Mouse (Mus musculus): ENCODE data around the gene 4930524J08Rik. TPM values are rescaled to one million over a fixed set of nuclear protein-coding genes. Genes with fewer than 3 reads are reported as not detected.

Gene 4930524J08Rik
- polyA plus RNA-seq, 1 experiment from 2014 or later = 3.1 TPM

DNA sequence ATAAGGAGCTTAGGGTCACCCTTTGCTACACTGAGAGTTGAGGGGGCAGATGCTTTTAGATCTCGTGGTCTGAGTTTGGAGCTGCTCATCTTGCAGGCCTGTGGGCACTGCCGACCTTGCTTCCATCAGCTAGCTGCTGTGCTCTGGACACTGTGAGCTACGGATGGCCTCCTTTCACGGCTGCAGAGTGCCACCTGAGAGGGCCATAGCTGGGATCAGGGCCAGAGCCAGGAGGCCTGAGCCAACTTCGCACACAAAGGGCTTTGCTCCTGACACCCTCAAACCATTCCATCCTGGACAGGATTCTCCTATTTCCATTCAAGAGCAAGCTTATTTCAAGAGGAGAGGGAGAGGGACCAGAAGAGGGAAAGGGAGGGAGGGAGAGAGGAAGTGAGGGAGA lies 45.5 kb downstream of the 4930524J08Rik start:
- Histone ChIP-seq H3K27me3 (replicated peaks; ENCODE audit: control insufficient read depth, insufficient read depth, low read length) (no peaks in the 10 kb centered on the region), H3K4me3 (replicated peaks; ENCODE audit: low read length) (no peak overlapping the region), H3K4me2 (ENCODE audit: low read length) (no peak overlapping the region), H3K9me3 (ENCODE audit: control insufficient read depth, low read length) (no peaks in the 10 kb centered on the region), H3K9ac (replicated peaks; ENCODE audit: low read depth, low read length) (no peak overlapping the region), H3K36me3 (ENCODE audit: control insufficient read depth, insufficient read depth) (no peaks in the 10 kb centered on the region), H3K4me1 (replicated peaks; ENCODE audit: control insufficient read depth, insufficient read depth, low read length) (no peaks in the 10 kb centered on the region), H3K27ac (ENCODE audit: low read length) (no peak overlapping the region)
- ATAC-seq = no peak
- 61% methylated on average over 5 of the region's 5 CpGs for WGBS

GRCm38 (mm10) chr5:100024868-100025267 lies 46.0 kb downstream of the 4930524J08Rik start:
- Histone ChIP-seq H3K27ac (ENCODE audit: low read length) (no peak overlapping the region), H3K9ac (replicated peaks; ENCODE audit: low read depth, low read length) (no peak overlapping the region), H3K36me3 (ENCODE audit: control insufficient read depth, insufficient read depth) (no peaks in the 10 kb centered on the region), H3K27me3 (replicated peaks; ENCODE audit: control insufficient read depth, insufficient read depth, low read length) (no peaks in the 10 kb centered on the region), H3K4me3 (replicated peaks; ENCODE audit: low read length) (no peak overlapping the region), H3K4me1 (replicated peaks; ENCODE audit: control insufficient read depth, insufficient read depth, low read length) (peaks cover 5% of the 10 kb centered on the region), H3K4me2 (ENCODE audit: low read length) (no peak overlapping the region), H3K9me3 (ENCODE audit: control insufficient read depth, low read length) (no peaks in the 10 kb centered on the region)
- WGBS = 91% methylated on average over 1 of the region's 1 CpGs
- no peak for ATAC-seq

Other genes with a start within 250 kb of the 4930524J08Rik start
- 107 and 121 TPM in 2 replicates for gene Rasgef1b, start 250.0 kb upstream of the 4930524J08Rik start, polyA plus RNA-seq (2015; fragmentation: Nextera tagmentation; extraction: Ambion mirVana)
- 0.78 and 1.0 TPM in 2 replicates for gene Vamp9, start 72.8 kb upstream of the 4930524J08Rik start, polyA plus RNA-seq (2015; fragmentation: Nextera tagmentation; extraction: Ambion mirVana)
- gene Hnrnpd, start 123 bp upstream of the 4930524J08Rik start, polyA plus RNA-seq (2015; fragmentation: Nextera tagmentation; extraction: Ambion mirVana) = 164 and 187 TPM in 2 replicates
- gene Hnrnpdl, start 60.6 kb downstream of the 4930524J08Rik start, polyA plus RNA-seq (2015; fragmentation: Nextera tagmentation; extraction: Ambion mirVana) = 246 and 250 TPM in 2 replicates
- gene Enoph1, start 60.9 kb downstream of the 4930524J08Rik start, polyA plus RNA-seq (2015; fragmentation: Nextera tagmentation; extraction: Ambion mirVana) = 68.0 and 69.1 TPM in 2 replicates
- 31.9 and 33.2 TPM in 2 replicates for gene Tmem150c, start 180.7 kb downstream of the 4930524J08Rik start, polyA plus RNA-seq (2015; fragmentation: Nextera tagmentation; extraction: Ambion mirVana)

Measured in forebrain, embryonic 16.5 days (tissue).